Mouse (Mus musculus): ENCODE measurements at regions not wholly inside any gene's neighbourhood (a gene's known extent, or its start where the extent isn't known, plus 50 kb on each side); places are given as distances from the start of the nearest gene placed in this dataset.

GRCm38 (mm10) chr12:25871816-25872215, 543.2 kb downstream of the Rnf144a start:
- TF ChIP-seq ZNF384 (IDR thresholded peaks at IDR 0.05; ENCODE audit: low read depth, low read length) (no peak), ZC3H11A (IDR thresholded peaks at IDR 0.05; ENCODE audit: borderline replicate concordance, low read depth, low read length) (no peak), MAFK (IDR thresholded peaks at IDR 0.05; ENCODE audit: insufficient read depth, low read depth, low read length) (no peak)
